Mouse (Mus musculus) bone marrow, adult 2 months (tissue): ENCODE data around the gene Ppp1r3c.

Source experiments
- CTCF ChIP-seq: fragments of 200-500 bp; IDR thresholded peaks from 2 replicates; pipeline ENCODE4 v1.5.1; 2011; ENCODE audit warnings: low read length, control low read depth; ENCODE audit not compliant: control insufficient read depth, insufficient read depth
- POLR2A ChIP-seq: fragments of 200-500 bp; IDR thresholded peaks from 2 replicates; pipeline ENCODE4 v1.6.1; 2011; ENCODE audit warnings: low read depth, mild to moderate bottlenecking, control low read depth, low read length, borderline replicate concordance; ENCODE audit not compliant: control insufficient read depth

DNA sequence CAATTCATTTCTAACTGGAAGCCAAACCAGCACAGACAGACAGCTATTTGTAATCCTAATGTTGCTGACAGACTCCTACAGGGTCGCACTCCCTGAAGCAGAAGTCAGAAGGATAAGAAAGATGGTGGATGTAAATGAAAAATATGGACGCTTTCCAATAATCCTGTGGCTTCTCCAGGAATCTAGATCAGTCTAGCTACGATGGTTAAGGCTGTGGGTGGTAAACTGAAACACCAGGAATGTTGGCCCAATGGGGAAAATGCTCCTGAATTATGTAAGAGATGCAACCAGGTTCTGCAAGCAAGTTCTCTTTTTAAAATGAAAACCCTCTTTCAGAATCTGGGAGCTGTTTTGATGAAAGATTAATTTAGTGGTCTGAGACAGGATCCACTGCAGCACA is 35.1 kb downstream of the Ppp1r3c start:
- no peak for TF ChIP-seq CTCF
- no peak for TF ChIP-seq POLR2A
